Mouse (Mus musculus): ENCODE data around the gene Sec24a. TPM values are rescaled to one million over a fixed set of nuclear protein-coding genes. Genes with fewer than 3 reads are reported as not detected.

Sec24a gene
- polyA plus RNA-seq, 1 experiment from 2014 or later: 18.1 TPM

DNA sequence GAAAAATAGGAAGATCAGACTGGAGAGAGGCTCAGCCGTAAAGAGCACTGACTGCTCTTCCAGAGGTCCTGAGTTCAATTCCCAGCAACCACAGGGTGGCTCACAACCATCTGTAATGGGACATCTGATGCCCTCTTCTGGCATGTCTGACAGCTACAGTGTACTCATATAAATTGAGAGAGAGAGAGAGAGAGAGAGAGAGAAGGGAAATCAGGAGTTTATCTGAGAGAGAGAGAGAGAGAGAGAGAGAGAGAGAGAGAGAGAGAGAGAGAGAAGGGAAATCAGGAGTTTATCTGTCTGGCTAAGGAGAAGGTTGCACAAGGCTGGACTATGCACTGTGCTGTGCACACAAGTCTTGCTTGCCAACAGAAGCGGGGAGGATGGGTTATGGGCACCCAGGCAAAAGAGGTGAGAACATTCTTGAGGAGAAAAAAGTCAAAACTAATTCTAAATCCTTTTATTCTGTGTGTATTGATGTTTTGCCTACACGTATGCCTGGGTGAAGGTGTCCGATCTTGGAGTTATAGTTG, 110.5 kb downstream of the Sec24a start:
- H3K36me3 ChIP-seq (ENCODE audit: control insufficient read depth, insufficient read depth, low read length): no peaks in the 10 kb centered on the region
- no peak overlapping the region for H3K4me3 ChIP-seq (ENCODE audit: low read depth, low read length)
- H3K4me1 ChIP-seq (replicated peaks; ENCODE audit: control insufficient read depth, insufficient read depth, low read length): peaks cover 7% of the 10 kb centered on the region
- DNase-seq (ENCODE audit: low spot score) (no peak), ATAC-seq (replicated peaks; ENCODE audit: low FRiP score) (no peak)
- no peaks in the 10 kb centered on the region for H3K9me3 ChIP-seq (ENCODE audit: control insufficient read depth, low read length)
- H3K9ac ChIP-seq (ENCODE audit: low read depth, low read length): no peak overlapping the region
- no peak overlapping the region for H3K4me2 ChIP-seq
- no peak overlapping the region for H3K27ac ChIP-seq (ENCODE audit: low read depth, low read length)
- H3K27me3 ChIP-seq (replicated peaks; ENCODE audit: control insufficient read depth, insufficient read depth, low read length): peaks cover 16% of the 10 kb centered on the region
- 89% methylated on average over 4 of the region's 4 CpGs for WGBS

DNA sequence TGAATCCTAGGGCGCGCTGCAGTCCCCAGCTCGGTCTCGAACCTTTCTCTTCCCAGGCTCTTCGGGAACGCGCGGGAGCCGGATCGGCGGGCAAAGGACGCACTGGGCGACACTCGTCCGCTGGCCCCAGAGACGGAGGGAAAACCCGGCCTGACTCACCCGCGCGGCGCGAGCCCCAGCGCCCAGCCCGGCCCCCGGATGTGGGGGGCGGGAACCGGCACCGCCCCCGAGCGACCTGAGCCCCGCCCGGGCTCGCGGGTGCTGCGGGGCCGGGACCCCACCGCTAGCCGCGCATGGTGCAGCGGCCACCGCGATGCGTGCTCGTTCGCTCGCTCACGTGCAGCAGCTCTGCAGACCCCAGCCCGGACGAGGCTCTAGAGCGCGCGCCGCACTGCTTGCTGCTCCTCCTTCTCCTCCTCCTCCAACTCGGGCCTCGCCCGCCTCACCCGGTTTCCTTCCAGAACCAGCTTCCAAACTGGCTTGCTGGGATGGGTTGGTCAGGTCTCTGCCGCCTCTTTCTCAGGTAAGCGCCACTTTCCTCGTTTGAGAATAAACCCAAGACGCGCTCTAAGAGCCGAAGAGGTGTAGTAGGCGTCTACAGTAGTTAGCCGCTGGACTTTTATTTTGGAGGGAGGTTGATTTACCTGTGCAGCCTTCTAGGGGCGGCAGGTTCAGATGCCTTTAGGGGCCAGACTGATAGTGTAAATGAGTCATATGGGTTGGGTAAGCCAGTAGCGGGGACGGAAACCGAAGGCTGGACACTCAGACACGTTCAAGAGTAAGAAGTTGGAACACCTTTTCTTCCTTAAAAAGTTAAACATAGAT, 112.5 kb downstream of the Sec24a start, which contains the start of the genes N4bp3 and D930048N14Rik:
Gene N4bp3 (minus strand): TSS at position 152 of the 825 bp plus-strand sequence.
Gene D930048N14Rik (plus strand): TSS at position 264 of the 825 bp plus-strand sequence.
- Histone ChIP-seq H3K27me3 (replicated peaks; ENCODE audit: control insufficient read depth, insufficient read depth, low read length) (peaks cover 16% of the 10 kb centered on the region), H3K4me1 (replicated peaks; ENCODE audit: control insufficient read depth, insufficient read depth, low read length) (peaks cover 13% of the 10 kb centered on the region), H3K27ac (ENCODE audit: low read depth, low read length) (no peak within 1 kb of the TSS), H3K9me3 (ENCODE audit: control insufficient read depth, low read length) (no peaks in the 10 kb centered on the region), H3K4me3 (ENCODE audit: low read depth, low read length) (peak within 1 kb of the TSS; percentile 50), H3K36me3 (ENCODE audit: control insufficient read depth, insufficient read depth, low read length) (no peaks in the 10 kb centered on the region), H3K9ac (ENCODE audit: low read depth, low read length) (peak within 1 kb of the TSS; percentile 11), H3K4me2 (peak within 1 kb of the TSS; percentile 91)
- ATAC-seq (replicated peaks; ENCODE audit: low FRiP score) (peak; percentile 72), DNase-seq (ENCODE audit: low spot score) (peak; percentile 80)
- WGBS: 2% methylated on average over 69 of the region's 70 CpGs

DNA sequence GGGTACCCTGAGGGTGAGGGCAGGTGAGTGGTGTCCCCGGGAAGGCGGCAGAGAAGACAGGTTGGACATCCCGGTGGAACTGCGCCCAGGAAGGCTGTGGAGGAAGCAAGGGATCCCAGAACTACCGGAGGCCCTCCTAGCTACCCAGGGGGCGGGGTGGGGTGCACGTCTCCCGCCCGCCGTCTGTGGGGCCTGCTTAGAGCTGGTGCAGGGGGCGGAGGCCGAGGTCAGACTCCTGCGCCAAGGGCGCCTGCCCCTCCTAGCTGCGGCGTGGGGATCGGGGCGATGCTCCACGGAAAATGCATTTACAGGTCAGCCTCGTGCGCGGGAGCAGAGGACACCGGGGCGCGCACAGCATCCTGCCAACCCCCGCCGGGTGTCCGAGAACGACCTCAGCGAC, 113.2 kb downstream of the Sec24a start:
- Histone ChIP-seq H3K4me2 (peak overlapping the region; percentile 91), H3K4me1 (replicated peaks; ENCODE audit: control insufficient read depth, insufficient read depth, low read length) (peaks cover 13% of the 10 kb centered on the region), H3K9me3 (ENCODE audit: control insufficient read depth, low read length) (no peaks in the 10 kb centered on the region), H3K27me3 (replicated peaks; ENCODE audit: control insufficient read depth, insufficient read depth, low read length) (peaks cover 16% of the 10 kb centered on the region), H3K4me3 (ENCODE audit: low read depth, low read length) (peak overlapping the region; percentile 50), H3K27ac (ENCODE audit: low read depth, low read length) (no peak overlapping the region), H3K9ac (ENCODE audit: low read depth, low read length) (peak overlapping the region; percentile 11), H3K36me3 (ENCODE audit: control insufficient read depth, insufficient read depth, low read length) (peaks cover 3% of the 10 kb centered on the region; the same call in 1 of the 2 replicates)
- no peak for DNase-seq (ENCODE audit: low spot score)
- peak; percentile 24; the same call in 1 of the 2 replicates for ATAC-seq (replicated peaks; ENCODE audit: low FRiP score)
- WGBS: under 1% methylated on average over 30 of the region's 30 CpGs

DNA sequence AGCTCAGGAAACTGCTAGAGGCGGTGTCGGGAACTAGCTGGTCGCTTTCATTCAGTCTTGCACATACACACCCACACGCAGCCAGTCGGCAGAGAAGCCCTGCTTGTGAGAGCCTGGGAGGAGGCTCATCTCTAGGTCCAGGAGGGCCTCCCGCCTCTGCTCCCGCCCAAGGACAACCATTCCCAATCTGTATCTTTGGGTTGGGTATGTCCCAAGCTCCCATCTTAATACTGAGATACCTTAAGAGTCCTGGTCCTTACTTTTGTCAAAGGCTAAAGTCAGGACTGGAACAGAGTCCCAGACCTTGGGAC, 113.6 kb downstream of the Sec24a start:
- H3K27ac ChIP-seq (ENCODE audit: low read depth, low read length): no peak overlapping the region
- H3K36me3 ChIP-seq (ENCODE audit: control insufficient read depth, insufficient read depth, low read length): peaks cover 3% of the 10 kb centered on the region; the same call in 1 of the 2 replicates
- H3K4me3 ChIP-seq (ENCODE audit: low read depth, low read length): peak overlapping the region; percentile 50
- ATAC-seq (replicated peaks; ENCODE audit: low FRiP score): peak; percentile 14; the same call in 1 of the 2 replicates
- 2% methylated on average over 7 of the region's 7 CpGs for WGBS
- peaks cover 13% of the 10 kb centered on the region for H3K4me1 ChIP-seq (replicated peaks; ENCODE audit: control insufficient read depth, insufficient read depth, low read length)
- peak overlapping the region; percentile 11; the same call in 1 of the 2 replicates for H3K9ac ChIP-seq (ENCODE audit: low read depth, low read length)
- H3K27me3 ChIP-seq (replicated peaks; ENCODE audit: control insufficient read depth, insufficient read depth, low read length): peaks cover 16% of the 10 kb centered on the region
- H3K4me2 ChIP-seq: peak overlapping the region; percentile 91
- peak; percentile 55 for DNase-seq (ENCODE audit: low spot score)
- H3K9me3 ChIP-seq (ENCODE audit: control insufficient read depth, low read length): no peaks in the 10 kb centered on the region

DNA sequence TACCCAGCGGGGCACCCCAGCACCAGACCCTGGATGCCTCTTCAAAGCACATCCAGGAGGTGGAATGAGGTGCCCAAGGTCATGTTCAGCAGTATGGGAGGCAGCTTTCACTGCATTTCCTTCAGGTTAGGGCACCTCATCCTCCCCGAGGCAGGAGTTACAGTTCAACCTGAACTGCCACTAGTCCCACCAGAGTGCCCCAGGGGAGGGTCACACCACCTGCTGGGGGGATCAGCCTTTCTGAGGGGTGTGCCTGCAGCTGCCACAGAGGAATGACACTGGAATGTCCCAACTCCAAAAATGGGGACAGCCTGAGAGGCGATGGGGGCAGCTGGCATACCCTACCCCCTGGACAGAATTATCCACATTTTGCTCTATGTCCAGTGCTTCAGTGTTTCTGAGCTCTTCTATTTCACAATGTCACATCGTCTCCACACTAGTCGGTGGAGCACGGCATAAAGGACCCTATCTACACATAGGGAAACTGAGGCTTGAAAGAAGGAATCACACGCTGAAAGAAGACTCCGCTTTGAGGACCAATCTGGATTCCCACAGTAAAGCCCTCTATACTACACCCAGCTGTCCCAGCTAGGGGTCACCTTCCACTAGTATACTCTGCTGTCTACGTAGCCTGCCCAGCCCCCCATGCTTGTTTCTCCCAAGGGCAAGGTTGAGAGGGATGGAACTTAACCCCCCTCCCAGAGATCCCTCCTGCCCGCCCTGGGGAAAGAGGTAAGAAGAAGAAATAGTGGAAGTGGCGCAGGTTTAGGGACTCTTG, 114.1 kb downstream of the Sec24a start:
- H3K27me3 ChIP-seq (replicated peaks; ENCODE audit: control insufficient read depth, insufficient read depth, low read length): peaks cover 16% of the 10 kb centered on the region
- H3K27ac ChIP-seq (ENCODE audit: low read depth, low read length): no peak overlapping the region
- no peak for DNase-seq (ENCODE audit: low spot score)

DNA sequence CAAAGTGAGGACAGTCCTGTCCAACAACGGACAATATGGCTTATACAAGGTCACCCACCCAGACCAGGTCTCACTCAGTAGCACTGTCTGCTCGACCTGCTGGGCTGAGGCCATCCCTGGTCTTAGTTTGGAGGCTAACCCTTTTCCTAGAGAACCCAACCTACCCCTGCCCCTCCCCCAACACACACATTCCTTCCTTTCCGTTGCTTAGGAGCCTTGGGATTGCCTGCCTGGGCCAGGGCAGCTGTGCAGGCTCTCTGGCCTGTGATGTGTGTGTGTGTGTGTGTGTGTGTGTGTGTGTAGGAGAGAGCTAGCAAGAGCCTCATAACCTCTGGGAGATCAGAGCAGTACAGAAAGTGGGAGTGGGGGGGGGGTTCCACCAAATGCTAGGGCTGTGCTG, 114.9 kb downstream of the Sec24a start:
- DNase-seq (ENCODE audit: low spot score) (no peak), ATAC-seq (replicated peaks; ENCODE audit: low FRiP score) (no peak)
- Histone ChIP-seq H3K27ac (ENCODE audit: low read depth, low read length) (no peak overlapping the region), H3K9me3 (ENCODE audit: control insufficient read depth, low read length) (no peaks in the 10 kb centered on the region), H3K27me3 (replicated peaks; ENCODE audit: control insufficient read depth, insufficient read depth, low read length) (peaks cover 19% of the 10 kb centered on the region), H3K36me3 (ENCODE audit: control insufficient read depth, insufficient read depth, low read length) (peaks cover 6% of the 10 kb centered on the region), H3K4me2 (peak overlapping the region; percentile 91; the same call in 1 of the 2 replicates), H3K4me3 (ENCODE audit: low read depth, low read length) (no peak overlapping the region; the same call in 1 of the 2 replicates), H3K4me1 (replicated peaks; ENCODE audit: control insufficient read depth, insufficient read depth, low read length) (peaks cover 16% of the 10 kb centered on the region), H3K9ac (ENCODE audit: low read depth, low read length) (no peak overlapping the region)
- 31% methylated on average over 3 of the region's 3 CpGs for WGBS

More for the DNA sequence above, 114.1 kb downstream of the Sec24a start:
- H3K4me2 ChIP-seq: peak overlapping the region; percentile 91
- no peak overlapping the region for H3K9ac ChIP-seq (ENCODE audit: low read depth, low read length)
- peaks cover 13% of the 10 kb centered on the region for H3K4me1 ChIP-seq (replicated peaks; ENCODE audit: control insufficient read depth, insufficient read depth, low read length)
- 33% methylated on average over 11 of the region's 11 CpGs for WGBS
- H3K4me3 ChIP-seq (ENCODE audit: low read depth, low read length): peak overlapping the region; percentile 50
- H3K36me3 ChIP-seq (ENCODE audit: control insufficient read depth, insufficient read depth, low read length): peaks cover 6% of the 10 kb centered on the region
- ATAC-seq (replicated peaks; ENCODE audit: low FRiP score): peak; percentile 21; the same call in 1 of the 2 replicates
- H3K9me3 ChIP-seq (ENCODE audit: control insufficient read depth, low read length): no peaks in the 10 kb centered on the region

DNA sequence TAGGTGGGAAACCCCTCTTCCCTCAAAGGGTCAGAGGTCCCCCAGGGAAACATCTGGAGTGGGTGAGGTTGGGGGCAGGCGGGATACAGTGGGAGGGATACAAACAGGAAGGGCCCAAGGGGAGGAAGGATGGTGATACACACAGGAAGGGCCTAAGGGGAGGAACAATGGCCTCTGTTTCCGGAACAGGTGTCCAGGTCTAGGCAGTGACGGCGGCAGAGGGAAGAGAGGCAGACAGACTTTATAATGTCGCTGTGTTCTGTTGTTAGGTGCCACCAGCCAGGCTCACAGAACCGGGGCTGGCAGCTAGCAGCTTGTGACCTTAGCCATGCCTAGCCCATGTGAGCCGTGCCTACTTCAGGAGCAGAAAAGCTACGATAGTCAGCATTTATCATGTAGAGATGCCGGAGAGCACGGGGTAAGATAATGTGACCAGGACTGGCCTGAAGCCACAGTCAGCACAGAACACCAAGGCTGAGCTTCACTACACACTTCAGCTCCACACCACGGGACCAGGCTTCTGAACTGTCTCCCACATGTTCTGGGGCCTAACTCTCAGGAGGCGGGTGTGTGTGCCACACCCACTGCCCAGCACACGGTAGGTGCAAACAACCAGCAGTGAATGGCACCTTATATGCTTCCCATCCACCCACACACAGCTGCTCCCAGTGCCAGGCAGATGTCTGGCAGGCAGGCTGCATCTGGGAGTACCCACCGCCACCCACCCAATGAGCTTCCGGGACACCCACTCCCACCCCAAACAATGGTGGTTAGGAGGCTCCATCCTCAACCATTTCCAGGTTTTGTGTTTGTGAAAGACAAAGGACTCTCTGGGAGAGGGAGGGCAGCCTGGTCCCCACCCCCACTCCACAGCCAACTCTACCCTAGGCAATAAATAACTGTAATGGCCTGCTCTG, 116.4 kb downstream of the Sec24a start:
- WGBS: 52% methylated on average over 15 of the region's 15 CpGs
- peaks cover 19% of the 10 kb centered on the region for H3K4me1 ChIP-seq (replicated peaks; ENCODE audit: control insufficient read depth, insufficient read depth, low read length)
- H3K4me3 ChIP-seq (ENCODE audit: low read depth, low read length): no peak overlapping the region
- H3K4me2 ChIP-seq: peak overlapping the region; percentile 26
- H3K27ac ChIP-seq (ENCODE audit: low read depth, low read length): peak overlapping the region; percentile 70
- no peak overlapping the region for H3K9ac ChIP-seq (ENCODE audit: low read depth, low read length)
- H3K36me3 ChIP-seq (ENCODE audit: control insufficient read depth, insufficient read depth, low read length): peaks cover 6% of the 10 kb centered on the region
- ATAC-seq (replicated peaks; ENCODE audit: low FRiP score) (no peak), DNase-seq (ENCODE audit: low spot score) (no peak)
- H3K27me3 ChIP-seq (replicated peaks; ENCODE audit: control insufficient read depth, insufficient read depth, low read length): peaks cover 19% of the 10 kb centered on the region
- no peaks in the 10 kb centered on the region for H3K9me3 ChIP-seq (ENCODE audit: control insufficient read depth, low read length)

DNA sequence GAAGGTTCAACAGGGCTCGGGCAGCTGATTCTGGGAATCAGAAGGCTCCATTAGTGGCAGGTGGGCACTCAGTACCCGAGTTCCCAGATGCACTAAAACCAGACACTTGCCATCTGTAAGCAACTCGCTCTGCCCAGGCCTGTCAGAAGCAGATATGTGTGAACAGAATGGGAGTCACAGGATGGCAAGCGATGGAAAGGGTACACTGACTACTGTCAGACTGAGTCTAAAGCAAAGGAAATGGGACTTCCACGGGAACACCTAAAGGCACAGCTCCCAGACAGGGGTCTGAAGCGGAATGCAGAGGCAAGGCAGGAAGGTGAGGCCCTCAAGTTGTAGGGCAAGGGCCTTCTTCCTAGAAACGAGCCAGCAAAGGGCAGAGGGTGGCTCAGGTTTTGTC, 117.2 kb downstream of the Sec24a start:
- Histone ChIP-seq H3K4me3 (ENCODE audit: low read depth, low read length) (no peak overlapping the region), H3K4me1 (replicated peaks; ENCODE audit: control insufficient read depth, insufficient read depth, low read length) (peaks cover 19% of the 10 kb centered on the region), H3K9ac (ENCODE audit: low read depth, low read length) (no peak overlapping the region), H3K27me3 (replicated peaks; ENCODE audit: control insufficient read depth, insufficient read depth, low read length) (peaks cover 19% of the 10 kb centered on the region), H3K27ac (ENCODE audit: low read depth, low read length) (no peak overlapping the region), H3K9me3 (ENCODE audit: control insufficient read depth, low read length) (no peaks in the 10 kb centered on the region), H3K36me3 (ENCODE audit: control insufficient read depth, insufficient read depth, low read length) (peaks cover 6% of the 10 kb centered on the region), H3K4me2 (no peak overlapping the region)
- WGBS: 71% methylated on average over 7 of the region's 7 CpGs
- ATAC-seq (replicated peaks; ENCODE audit: low FRiP score) (no peak), DNase-seq (ENCODE audit: low spot score) (no peak)

Measured in liver, embryonic 11.5 days (tissue).